Mouse (Mus musculus) left cerebral cortex, adult 18-20 months (tissue): ENCODE data around the gene Cyb5b. TPM values are rescaled to one million over a fixed set of nuclear protein-coding genes. Genes with fewer than 3 reads are reported as not detected.

Source experiments
- DNase-seq, 2 experiments: peaks; one replicate each; pipeline ENCODE4 v3.0.0; 2021 to 2022; ENCODE audit warnings: low spot score in 2 of 2, mixed read lengths in 1 of 2
- total RNA-seq, 2 experiments: library from RNA; stranded (reverse); gene quantifications; 2 replicates each; pipeline ENCODE4 v1.2.3; 2021

The Cyb5b gene
- total RNA-seq, 2 experiments from 2014 or later = 95.1 to 98.8 TPM

DNA sequence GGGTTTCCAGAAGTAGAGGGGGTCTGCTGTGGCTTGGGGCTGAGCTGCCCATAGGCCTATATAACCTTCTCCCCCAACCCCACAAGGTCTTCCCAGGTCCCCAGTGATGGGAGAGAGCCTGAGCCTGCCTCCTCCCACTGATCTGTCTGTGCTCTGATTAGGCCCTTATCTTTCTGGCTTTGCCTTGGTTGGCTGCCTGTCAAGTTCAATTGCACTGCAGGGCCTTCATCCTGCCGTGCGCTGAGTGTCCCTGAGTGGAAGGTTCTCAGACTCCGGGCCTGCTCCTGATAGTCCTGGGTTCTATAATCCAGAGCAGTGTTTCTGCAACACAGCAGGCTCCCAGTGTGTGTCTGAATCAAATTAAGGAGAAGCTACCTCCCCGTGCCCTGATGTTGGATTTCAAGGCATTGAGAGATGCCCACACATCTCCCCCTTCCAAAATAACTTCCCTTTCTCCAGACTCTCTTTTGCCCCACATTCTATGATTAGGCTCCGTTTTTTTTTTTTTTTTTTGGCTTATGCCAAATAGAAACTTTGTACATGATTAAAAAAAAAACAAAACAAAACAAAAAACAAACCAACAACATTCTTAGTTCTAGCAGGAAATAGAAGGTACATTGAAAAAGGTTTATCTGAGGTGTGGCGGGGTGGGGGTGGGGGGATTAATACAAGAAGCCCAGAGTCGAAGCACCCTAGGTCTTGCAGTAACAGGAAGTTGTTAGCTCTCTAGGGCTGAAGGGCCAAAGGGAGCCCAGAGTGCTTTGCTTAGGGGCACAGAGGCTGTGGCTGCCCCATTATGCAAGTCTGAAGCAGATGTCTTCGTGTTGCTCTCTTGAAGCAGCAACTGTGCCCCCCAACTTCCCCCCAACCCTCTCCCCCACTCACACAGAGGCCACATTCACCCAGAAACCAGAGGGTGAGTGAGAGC, 71.7 kb downstream of the Cyb5b start:
- no peak for DNase-seq

DNA sequence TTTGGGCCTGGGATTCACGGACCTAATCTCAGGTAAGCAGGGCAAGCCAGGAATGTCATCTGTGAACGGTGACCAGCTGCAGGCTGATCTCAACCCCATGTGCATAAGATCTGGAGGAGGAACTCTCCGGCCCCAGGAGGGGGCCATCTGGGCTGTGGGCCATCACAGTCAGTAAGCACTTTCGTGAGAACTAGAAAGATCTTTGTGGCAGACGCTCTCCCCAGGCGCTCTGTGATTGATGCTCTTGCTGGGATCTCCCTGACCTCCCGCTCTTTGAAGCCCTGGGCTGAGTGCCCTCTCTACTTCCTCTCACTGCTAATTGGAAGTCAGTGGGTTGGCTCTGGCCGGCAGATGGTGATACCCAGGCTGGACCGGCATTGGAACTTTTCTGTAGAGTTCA, 75.7 kb downstream of the Cyb5b start:
- no peak for DNase-seq

DNA sequence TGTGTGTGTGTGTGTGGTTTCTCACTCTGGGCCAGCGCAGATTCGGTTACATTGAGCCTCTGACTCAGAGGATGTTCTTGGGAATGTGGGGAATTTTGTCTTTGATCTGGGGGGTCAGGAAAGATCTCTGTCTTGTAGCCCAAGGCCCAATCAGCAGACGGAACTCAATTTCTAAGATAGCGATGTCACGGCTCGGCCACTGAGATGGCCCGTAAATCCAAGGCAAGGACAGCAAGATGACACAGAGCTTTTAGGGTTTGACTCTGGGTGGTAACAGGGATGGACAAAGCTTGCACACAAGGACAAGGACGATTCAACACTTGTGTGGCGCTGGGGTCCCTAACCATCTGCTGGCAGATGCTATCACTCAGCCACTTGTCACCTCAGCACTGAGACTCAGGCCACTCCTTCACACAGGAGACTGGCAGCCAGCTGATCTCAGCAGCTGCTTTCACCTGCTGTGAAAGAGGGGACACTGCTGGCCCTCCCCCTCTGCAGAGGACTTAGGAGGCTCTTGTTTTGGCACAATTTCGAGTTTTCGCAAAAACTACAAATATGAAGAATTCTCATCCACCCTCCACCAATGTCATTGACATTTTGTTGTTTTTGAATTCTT, 76.7 kb downstream of the Cyb5b start:
- no peak for DNase-seq

DNA sequence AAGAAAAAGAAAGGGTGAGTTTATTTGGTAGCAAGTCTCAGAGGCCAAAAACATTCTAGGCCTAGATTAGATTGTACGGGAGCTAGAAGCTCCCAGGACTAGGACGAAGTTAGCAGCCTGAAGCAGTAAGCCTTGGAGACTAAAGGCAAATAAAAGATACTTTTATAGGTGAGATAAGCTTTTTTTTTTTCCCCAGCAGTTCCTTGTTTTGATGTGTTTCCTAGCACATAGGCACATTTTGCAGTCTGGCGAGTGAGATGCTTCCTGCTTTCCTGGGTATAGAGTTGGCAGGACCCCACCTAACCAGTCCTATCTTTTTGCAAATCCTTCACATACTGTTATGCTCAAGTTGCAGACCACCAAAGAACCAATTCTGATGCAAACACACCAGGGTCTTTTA, 82.8 kb downstream of the Cyb5b start:
- DNase-seq = no peak

DNA sequence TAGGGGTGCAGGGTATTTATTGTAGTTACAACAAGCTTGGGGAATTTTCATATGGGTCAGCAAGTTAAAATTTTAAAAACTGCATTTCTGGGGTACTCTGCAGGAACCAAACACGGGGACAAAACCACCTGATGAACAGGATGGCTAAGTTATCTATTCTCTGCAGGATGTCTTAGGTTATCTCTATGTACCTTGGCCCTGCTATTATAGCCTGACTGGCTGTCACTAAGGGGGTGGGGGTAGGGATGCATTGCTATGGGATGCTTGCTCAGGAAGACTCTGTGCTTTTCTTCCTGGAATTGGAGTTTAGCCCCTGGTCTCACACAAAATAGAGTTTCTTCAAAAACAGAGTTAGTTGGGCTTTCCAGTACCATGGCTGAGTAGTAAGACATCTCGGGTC, 83.3 kb downstream of the Cyb5b start:
- DNase-seq = no peak

Other genes starting within 250 kb of the Cyb5b start
- 10 to 100 TPM; 20.8 to 21.3 TPM for gene Sntb2, start 214.9 kb upstream of the Cyb5b start, total RNA-seq
- gene Vps4a, start 119.4 kb upstream of the Cyb5b start, total RNA-seq = 100 to 1,000 TPM; 116 to 126 TPM
- gene Pdf, start 102.0 kb upstream of the Cyb5b start, total RNA-seq = 10 to 100 TPM; 23.8 to 26.3 TPM
- gene Cog8, start 94.0 kb upstream of the Cyb5b start, total RNA-seq = 10 to 100 TPM; 25.6 to 27.8 TPM
- gene Nip7, start 93.8 kb upstream of the Cyb5b start, total RNA-seq = 10 to 100 TPM; 43.2 to 44.9 TPM
- gene Tmed6, start 85.0 kb upstream of the Cyb5b start, total RNA-seq = not detected
- gene Terf2, start 54.1 kb upstream of the Cyb5b start, total RNA-seq = 10 to 100 TPM; 37.2 to 39.0 TPM
- 10 to 100 TPM; 50.1 to 51.8 TPM for gene Nfat5, start 142.8 kb downstream of the Cyb5b start, total RNA-seq